Mouse (Mus musculus): ENCODE results near the gene Slc25a29.
A peak's percentile ranks its signal among the peaks of the same experiment; 100 is the strongest.

Slc25a29 gene

GRCm38 (mm10) chr12:108794979-108795537 lies 40.6 kb downstream of the Slc25a29 start:
- no peak for DNase-seq (ENCODE audit: low spot score)

- DNase-seq (ENCODE audit: low spot score), result peak; percentile 73
Observed at GRCm38 (mm10) chr12:108794078-108794711, 41.5 kb downstream of the Slc25a29 start.

- no peak for DNase-seq (ENCODE audit: low spot score)
Observed at GRCm38 (mm10) chr12:108793453-108793941, 42.2 kb downstream of the Slc25a29 start.

GRCm38 (mm10) chr12:108792546-108793452 lies 42.9 kb downstream of the Slc25a29 start, which contains the start of gene Yy1:
Gene Yy1 (plus strand): TSS chr12:108792973.
- peak; percentile 97 for DNase-seq (ENCODE audit: low spot score)

GRCm38 (mm10) chr12:108792152-108792545 lies 43.5 kb downstream of the Slc25a29 start:
- DNase-seq (ENCODE audit: low spot score), result peak; percentile 89

- DNase-seq (ENCODE audit: low spot score), result no peak
Observed at GRCm38 (mm10) chr12:108787329-108787728, 48.4 kb downstream of the Slc25a29 start.

- no peak for DNase-seq (ENCODE audit: low spot score)
Observed at GRCm38 (mm10) chr12:108785161-108785560, 50.5 kb downstream of the Slc25a29 start.

- DNase-seq (ENCODE audit: low spot score), result no peak
Observed at GRCm38 (mm10) chr12:108780108-108780877, 55.4 kb downstream of the Slc25a29 start.

Data from adipocyte (in vitro differentiated cells).